Mouse (Mus musculus) neutrophil, adult 59 days (primary cell): Measurements from ENCODE around the gene Kdm7a. TPM values are rescaled to one million over a fixed set of nuclear protein-coding genes. Genes with fewer than 3 reads are reported as not detected.

Experiments
- total RNA-seq, 2 experiments: library from RNA; stranded (reverse); gene quantifications; 1 replicate in 1 of 2; 2 replicates in 1 of 2; pipeline ENCODE4 v1.2.4; 2023

Gene Kdm7a
- total RNA-seq = 100 to 1,000 TPM; 125 to 127 TPM

GRCm38 (mm10) chr6:39206581-39207461 is at the start of gene Kdm7a:
Gene Kdm7a, minus strand, starts transcription at chr6:39206789.

GRCm38 (mm10) chr6:39117584-39118455 is 88.8 kb downstream of the Kdm7a start, which contains the start of gene Parp12:
Gene Parp12, minus strand, starts transcription at chr6:39118349.

Other genes with a start within 250 kb of the Kdm7a start
- 1 to 10 TPM; 5.4 to 7.3 TPM for gene Parp12, start 88.4 kb downstream of the Kdm7a start, total RNA-seq
- gene Slc37a3, start 170.9 kb upstream of the Kdm7a start, total RNA-seq = 10 to 100 TPM; 43.4 to 64.4 TPM
- 1 to 10 TPM; 2.4 to 2.6 TPM for gene Rab19, start 174.4 kb upstream of the Kdm7a start, total RNA-seq
- gene Mkrn1, start 213.7 kb upstream of the Kdm7a start, total RNA-seq = 100 to 1,000 TPM; 141 to 145 TPM